Mouse (Mus musculus) skeletal muscle tissue, postnatal 0 days (tissue): Measurements from ENCODE around the gene Anks4b. TPM values are rescaled to one million over a fixed set of nuclear protein-coding genes. Genes with fewer than 3 reads are reported as not detected.

Experiments
- polyA plus RNA-seq: library from polyadenylated mRNA; unstranded; fragments of >200 nt; fragmentation: Nextera tagmentation; extraction: Ambion mirVana; gene quantifications from 2 replicates; pipeline ENCODE4 v1.2.1, GENCODE M21; 2015

The Anks4b gene
- polyA plus RNA-seq, result not detected in 2 replicates

DNA sequence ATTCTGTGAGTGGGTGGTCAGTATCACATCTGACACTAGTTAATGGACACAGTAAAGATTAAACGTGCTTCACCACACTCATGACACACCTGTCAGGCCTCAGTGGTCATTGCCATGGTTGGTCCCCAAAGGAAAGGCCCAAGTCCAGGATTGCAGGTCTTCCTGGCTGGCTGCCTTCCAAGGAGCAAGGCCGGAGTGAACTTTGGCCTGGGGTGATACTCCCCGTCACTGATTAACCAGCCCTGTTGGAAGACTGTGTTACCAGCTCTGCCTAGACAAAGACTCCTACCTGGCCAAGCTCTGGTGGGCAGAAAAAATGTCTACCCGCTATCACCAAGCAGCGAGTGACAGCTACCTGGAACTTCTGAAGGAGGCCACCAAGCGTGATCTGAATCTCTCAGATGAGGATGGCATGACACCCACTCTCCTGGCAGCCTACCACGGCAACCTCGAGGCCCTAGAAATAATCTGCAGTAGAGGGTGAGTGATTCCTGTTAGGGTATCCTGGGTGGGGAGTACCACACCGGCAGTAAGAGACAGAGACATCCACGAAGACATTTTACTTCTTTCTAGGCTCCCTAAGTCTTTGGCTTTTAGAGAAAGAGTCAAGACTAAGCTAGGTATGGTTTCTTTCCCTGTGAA is at the start of gene Anks4b:
Gene Anks4b (plus strand): TSS at position 256 of the 642 bp plus-strand sequence.

DNA sequence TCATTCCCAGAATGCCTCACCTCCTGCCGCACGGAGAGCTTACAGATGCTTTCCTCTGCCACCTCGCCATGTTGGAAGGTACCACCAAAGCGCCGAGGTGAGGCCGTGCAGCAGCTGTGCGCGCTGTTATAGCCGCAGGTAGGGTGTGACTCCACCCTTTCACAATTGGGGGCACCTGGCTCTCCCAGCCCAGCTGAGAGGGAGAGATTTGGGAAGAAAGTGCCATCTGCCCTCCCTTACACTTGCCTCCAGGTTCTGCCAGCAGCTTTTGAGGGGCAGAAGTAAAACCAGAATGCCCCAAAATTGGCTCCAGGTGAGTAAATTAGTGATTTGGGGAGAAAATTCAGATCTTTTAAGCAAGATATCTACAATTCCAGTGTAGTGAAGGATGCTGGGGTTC is 28.5 kb upstream of the Anks4b start, which contains the start of gene Zp2:
Gene Zp2 (minus strand): TSS at position 101 of the 400 bp plus-strand sequence.

DNA sequence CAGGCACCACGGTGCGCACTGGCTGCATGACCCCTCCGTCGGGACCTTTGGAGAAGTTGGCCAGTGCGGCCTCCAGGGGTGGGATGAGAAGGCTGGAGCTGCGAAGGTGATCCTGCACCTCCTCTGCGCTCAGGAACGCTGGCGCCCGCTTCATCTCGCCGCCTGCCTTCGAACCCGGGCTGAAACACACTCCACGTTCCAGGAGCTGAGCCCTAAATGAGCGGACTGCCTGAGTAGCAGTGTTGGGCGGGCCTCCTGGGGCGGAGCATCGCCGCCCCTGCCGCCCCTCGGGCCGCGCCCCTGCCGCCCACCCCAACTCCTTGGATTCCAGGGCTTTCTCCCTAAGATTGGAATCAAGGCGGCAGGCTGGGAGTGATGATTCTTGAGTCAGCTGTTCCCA is 28.1 kb downstream of the Anks4b start, which contains the start of gene Crym:
Gene Crym (minus strand): TSS at position 341 of the 400 bp plus-strand sequence.

DNA sequence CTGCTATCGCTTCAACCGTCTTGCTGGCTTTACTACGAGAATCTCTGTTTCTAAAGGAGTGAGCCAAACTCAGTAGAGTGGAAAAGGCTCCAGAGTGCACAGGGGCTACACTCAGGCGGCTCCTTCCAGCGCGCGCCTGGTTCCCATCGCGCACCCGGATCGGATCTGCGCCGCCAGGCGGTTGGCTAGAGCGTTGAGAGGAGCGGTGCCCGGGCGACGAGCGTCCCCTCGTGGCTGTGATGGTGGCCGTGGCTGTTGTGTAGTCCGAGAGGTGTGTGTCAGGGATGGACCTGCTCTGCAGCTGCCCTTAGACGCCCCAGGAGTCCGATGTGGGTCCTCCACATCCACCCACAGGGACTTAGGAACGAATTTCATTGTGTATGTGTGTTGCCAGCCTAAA is 30.1 kb downstream of the Anks4b start, which contains the start of gene Abca14:
Gene Abca14 (plus strand): TSS at position 173 of the 400 bp plus-strand sequence.

Other genes starting within 250 kb of the Anks4b start
- not detected in 2 replicates for gene Dnah3, start 78.6 kb upstream of the Anks4b start, polyA plus RNA-seq
- 15.6 and 17.1 TPM in 2 replicates for gene Tmem159, start 71.5 kb upstream of the Anks4b start, polyA plus RNA-seq
- 1.5 and 1.7 TPM in 2 replicates for gene Zp2, start 28.6 kb upstream of the Anks4b start, polyA plus RNA-seq
- 37.6 and 42.5 TPM in 2 replicates for gene Crym, start 28.3 kb downstream of the Anks4b start, polyA plus RNA-seq
- 0.10 and 0.13 TPM in 2 replicates for gene Abca14, start 30.1 kb downstream of the Anks4b start, polyA plus RNA-seq
- not detected in 2 replicates for gene Abca15, start 154.8 kb downstream of the Anks4b start, polyA plus RNA-seq
- gene Abca16, start 235.8 kb downstream of the Anks4b start, polyA plus RNA-seq, result not detected in 2 replicates